Mouse (Mus musculus) intestine, postnatal 0 days (tissue): ENCODE data around the gene Ppp1r9a. TPM values are rescaled to one million over a fixed set of nuclear protein-coding genes. Genes with fewer than 3 reads are reported as not detected.

Experiments used
- ATAC-seq: fragments of 200-750 bp; cut with Nextera tagmentation; 2 replicates; pipeline ENCODE4 v1.8.0; 2017; ENCODE audit warnings: mild to moderate bottlenecking, moderate TSS enrichment, moderate library complexity
- H3K27ac ChIP-seq: fragments of 300-500 bp; sonication (generic); 2 replicates; pipeline ENCODE4 v1.5.1; 2014; ENCODE audit warnings: mild to moderate bottlenecking, low read depth, low read length, moderate library complexity
- H3K27me3 ChIP-seq: fragments of 300-500 bp; sonication (generic); replicated peaks from 2 replicates; pipeline ENCODE4 v1.6.1; 2014; ENCODE audit warnings: low read length, mixed read lengths; ENCODE audit not compliant: control insufficient read depth, insufficient read depth
- H3K36me3 ChIP-seq: fragments of 300-500 bp; sonication (generic); 2 replicates; pipeline ENCODE4 v1.6.1; 2014; ENCODE audit warnings: mild to moderate bottlenecking, moderate library complexity; ENCODE audit not compliant: control insufficient read depth, insufficient read depth
- H3K4me1 ChIP-seq: fragments of 300-500 bp; sonication (generic); replicated peaks from 2 replicates; pipeline ENCODE4 v1.6.1; 2014; ENCODE audit warnings: antibody characterized with exemption, low read length, mixed read lengths; ENCODE audit not compliant: control insufficient read depth, insufficient read depth
- H3K4me2 ChIP-seq: fragments of 300-500 bp; sonication (generic); replicated peaks from 2 replicates; pipeline ENCODE4 v1.6.1; 2014; ENCODE audit warnings: low read depth, mild to moderate bottlenecking, moderate library complexity
- H3K4me3 ChIP-seq: fragments of 300-500 bp; sonication (generic); 2 replicates; pipeline ENCODE4 v1.5.1; 2014; ENCODE audit warnings: low read depth, low read length
- H3K9ac ChIP-seq: fragments of 300-500 bp; sonication (generic); 2 replicates; pipeline ENCODE4 v1.6.1; 2014; ENCODE audit warnings: mild to moderate bottlenecking, low read depth, low read length
- H3K9me3 ChIP-seq: fragments of 300-500 bp; sonication (generic); 2 replicates; pipeline ENCODE4 v1.6.1; 2016; ENCODE audit warnings: mixed run types; ENCODE audit not compliant: control insufficient read depth
- CTCF ChIP-seq: sonication (generic); IDR thresholded peaks from 2 replicates; pipeline ENCODE4 v1.5.1; 2016; ENCODE audit warnings: low read depth, mild to moderate bottlenecking, control low read depth, antibody characterized with exemption, moderate library complexity
- WGBS: fragments of 180-500 bp; shearing (Covaris S2); extraction: QIAGEN DNeasy Blood & Tissue Kit; methylation state at CpG from one replicate; pipeline ENCODE4 v1.1.7; 2014; 5-methylcytosine and 5-hydroxymethylcytosine counted together
- polyA plus RNA-seq: library from polyadenylated mRNA; unstranded; fragments of >200 nt; fragmentation: Nextera tagmentation; extraction: Ambion mirVana; gene quantifications from 2 replicates; pipeline ENCODE4 v1.2.1, GENCODE M21; 2015

The Ppp1r9a gene
- polyA plus RNA-seq, 1 experiment from 2014 or later, result 2.1 TPM

DNA sequence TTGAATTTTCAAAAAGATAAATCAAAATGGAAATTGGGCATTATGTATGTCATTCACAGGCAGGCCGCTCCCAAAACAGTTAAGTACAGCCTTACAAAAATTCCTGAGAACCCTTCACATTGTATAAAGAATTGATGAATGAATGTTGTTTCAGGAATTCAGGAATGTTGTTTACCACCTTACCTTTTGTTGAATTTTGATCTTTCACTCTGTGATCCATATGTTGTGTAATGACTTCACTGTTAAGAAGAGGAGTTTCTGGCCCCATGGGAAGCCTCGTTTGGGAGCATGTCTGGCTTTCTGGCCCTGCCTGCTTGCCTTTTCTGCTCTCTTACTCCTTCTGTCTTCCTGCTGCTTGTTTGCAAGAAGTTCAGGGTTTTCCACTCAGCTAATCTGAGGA lies 105.4 kb downstream of the Ppp1r9a start:
- peak; percentile 22; the same call in 1 of the 2 replicates for TF ChIP-seq CTCF
- WGBS, result 60% methylated on average over 2 of the region's 2 CpGs
- no peak for ATAC-seq

GRCm38 (mm10) chr6:5008603-5009002 lies 105.9 kb downstream of the Ppp1r9a start:
- Histone ChIP-seq H3K9ac (no peak overlapping the region), H3K4me2 (no peak overlapping the region), H3K4me3 (no peak overlapping the region), H3K9me3 (no peaks in the 10 kb centered on the region), H3K36me3 (no peaks in the 10 kb centered on the region), H3K27me3 (no peaks in the 10 kb centered on the region), H3K4me1 (no peaks in the 10 kb centered on the region), H3K27ac (no peak overlapping the region)
- no peak for ATAC-seq
- WGBS, result 59% methylated on average over 15 of the region's 15 CpGs
- TF ChIP-seq CTCF, result no peak

More for the DNA sequence above, 105.4 kb downstream of the Ppp1r9a start:
- no peaks in the 10 kb centered on the region for H3K4me1 ChIP-seq
- no peak overlapping the region for H3K27ac ChIP-seq
- H3K9ac ChIP-seq, result no peak overlapping the region
- no peaks in the 10 kb centered on the region for H3K9me3 ChIP-seq
- H3K27me3 ChIP-seq, result no peaks in the 10 kb centered on the region
- no peak overlapping the region for H3K4me3 ChIP-seq
- no peaks in the 10 kb centered on the region for H3K36me3 ChIP-seq
- no peak overlapping the region for H3K4me2 ChIP-seq

DNA sequence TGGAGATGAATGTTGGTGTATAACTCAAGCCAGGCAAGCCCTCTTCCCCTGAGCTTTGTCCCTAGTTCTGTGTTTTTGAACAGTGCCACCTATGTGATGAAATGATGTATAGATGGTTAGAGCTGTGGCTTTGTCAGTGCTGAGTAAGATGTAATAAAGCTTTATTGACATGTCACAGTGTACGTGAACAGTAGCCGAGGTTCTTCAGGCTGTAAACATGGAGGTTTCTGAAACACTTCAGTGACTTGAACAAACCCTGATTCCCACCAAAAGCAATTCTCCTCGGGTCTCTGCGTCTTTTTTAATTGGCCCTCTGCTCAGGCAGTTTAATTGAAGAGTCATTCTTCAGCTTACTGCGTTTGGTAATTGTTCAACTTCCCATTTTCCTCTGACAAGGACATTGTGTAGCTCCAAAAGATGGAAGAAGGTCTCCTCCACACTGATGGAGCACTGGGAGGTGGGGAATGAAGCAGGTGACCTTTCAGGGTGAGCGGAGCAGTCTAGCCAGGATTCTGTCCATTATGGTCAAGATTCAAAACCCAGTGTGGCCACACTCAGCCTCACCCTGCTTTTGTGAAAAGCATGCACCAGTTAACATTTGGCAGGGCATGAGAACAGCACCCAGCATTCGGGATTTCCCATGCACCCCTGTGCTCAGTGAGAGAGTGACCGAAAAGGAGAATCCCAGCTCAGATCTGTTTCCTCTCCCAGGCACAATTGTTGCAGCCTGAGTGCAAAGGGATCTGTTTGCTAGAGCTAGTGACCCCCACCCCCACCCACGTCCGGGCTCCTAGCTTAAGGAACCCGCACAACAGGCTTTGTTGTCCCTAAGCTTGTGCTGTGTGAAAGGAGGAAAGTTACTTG lies 108.1 kb downstream of the Ppp1r9a start:
- Histone ChIP-seq H3K4me1 (no peaks in the 10 kb centered on the region), H3K27ac (no peak overlapping the region), H3K9me3 (no peaks in the 10 kb centered on the region), H3K9ac (no peak overlapping the region), H3K36me3 (no peaks in the 10 kb centered on the region), H3K4me3 (no peak overlapping the region), H3K27me3 (no peaks in the 10 kb centered on the region), H3K4me2 (no peak overlapping the region)
- TF ChIP-seq CTCF, result no peak
- no peak for ATAC-seq
- 57% methylated on average over 11 of the region's 11 CpGs for WGBS

DNA sequence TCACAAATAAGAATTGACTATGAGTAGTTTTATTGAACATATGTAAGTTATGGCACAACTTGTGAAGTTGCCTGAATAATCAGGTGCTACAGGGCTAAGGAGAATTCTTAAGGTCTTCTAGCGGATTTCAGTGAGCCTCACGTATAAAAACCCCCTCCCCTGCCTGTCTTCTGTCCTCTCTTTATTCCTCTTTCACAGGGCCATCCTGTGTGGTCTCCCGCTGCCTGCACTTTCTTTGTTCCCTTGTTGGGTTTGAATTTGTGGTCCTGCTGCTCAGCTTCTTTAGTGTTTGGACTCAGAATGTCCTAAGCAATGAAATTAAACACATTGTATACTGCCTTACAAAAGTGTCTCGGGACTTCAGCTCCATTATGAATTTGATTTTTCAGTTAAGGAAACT lies 110.1 kb downstream of the Ppp1r9a start:
- H3K9me3 ChIP-seq, result no peaks in the 10 kb centered on the region
- no peak overlapping the region for H3K4me3 ChIP-seq
- no peak overlapping the region for H3K4me2 ChIP-seq
- H3K27ac ChIP-seq, result no peak overlapping the region
- H3K4me1 ChIP-seq, result no peaks in the 10 kb centered on the region
- H3K27me3 ChIP-seq, result no peaks in the 10 kb centered on the region
- no peaks in the 10 kb centered on the region for H3K36me3 ChIP-seq
- no peak for TF ChIP-seq CTCF
- H3K9ac ChIP-seq, result no peak overlapping the region
- WGBS, result 85% methylated on average over 4 of the region's 4 CpGs
- ATAC-seq, result no peak

- 88% methylated on average over 6 of the region's 6 CpGs for WGBS
- Histone ChIP-seq H3K4me2 (no peak overlapping the region), H3K27ac (no peak overlapping the region), H3K36me3 (no peaks in the 10 kb centered on the region), H3K4me1 (no peaks in the 10 kb centered on the region), H3K9me3 (no peaks in the 10 kb centered on the region), H3K4me3 (no peak overlapping the region), H3K9ac (no peak overlapping the region), H3K27me3 (no peaks in the 10 kb centered on the region)
- no peak for ATAC-seq
- TF ChIP-seq CTCF, result no peak
These were observed 111.8 kb downstream of the Ppp1r9a start for GRCm38 (mm10) chr6:5014567-5014966.

DNA sequence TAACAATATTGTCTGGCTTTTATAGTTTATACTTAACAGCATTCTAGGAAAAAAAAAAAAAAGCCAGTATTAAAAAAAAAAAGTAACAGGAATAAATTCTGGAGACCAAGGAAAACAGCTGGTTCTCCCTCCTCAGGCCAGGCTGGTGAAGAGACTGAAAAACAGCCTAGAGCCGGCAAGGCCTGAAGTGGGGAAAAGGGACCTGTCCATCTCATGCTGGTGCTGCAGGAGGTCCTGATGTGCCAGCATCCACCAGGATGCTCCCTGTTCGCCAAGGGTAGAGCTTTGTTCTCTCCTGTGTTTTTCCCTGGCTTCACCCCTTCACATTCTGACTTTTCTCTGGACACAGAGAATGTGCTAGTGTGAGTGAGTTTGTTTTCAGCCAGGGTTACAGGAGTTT lies 112.5 kb downstream of the Ppp1r9a start:
- WGBS, result 88% methylated on average over 2 of the region's 2 CpGs
- no peaks in the 10 kb centered on the region for H3K36me3 ChIP-seq
- H3K4me3 ChIP-seq, result no peak overlapping the region
- no peak overlapping the region for H3K27ac ChIP-seq
- H3K4me1 ChIP-seq, result no peaks in the 10 kb centered on the region
- TF ChIP-seq CTCF, result no peak
- H3K9ac ChIP-seq, result no peak overlapping the region
- H3K27me3 ChIP-seq, result no peaks in the 10 kb centered on the region
- H3K4me2 ChIP-seq, result no peak overlapping the region
- no peak for ATAC-seq
- H3K9me3 ChIP-seq, result no peaks in the 10 kb centered on the region
